Comparison of ENCODE assay signal across 16 mouse cellular contexts in the genomic region with DNA sequence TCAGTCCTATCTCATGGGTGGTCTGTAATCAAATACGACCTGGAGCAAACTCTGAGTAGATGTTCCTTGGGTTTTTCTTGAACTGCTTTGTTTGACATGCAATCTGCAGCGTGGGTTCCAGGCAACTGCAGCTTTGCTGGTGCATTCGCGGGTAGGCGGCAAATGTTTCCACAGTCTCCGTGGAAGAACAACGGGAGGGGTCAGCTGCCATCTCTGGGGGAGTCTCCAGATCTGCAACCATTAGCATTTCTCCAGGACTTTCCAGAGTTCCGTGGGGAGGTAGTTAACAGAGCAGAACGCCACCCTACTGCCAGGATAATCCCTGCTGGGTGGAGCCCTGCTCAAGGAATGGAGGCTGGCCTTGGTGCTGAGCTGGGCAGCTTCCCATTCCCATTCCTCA. TPM values are rescaled to one million over a fixed set of nuclear protein-coding genes. Genes with fewer than 3 reads are reported as not detected.
"Had no signal": no experiment of that assay in that cellular context is flagged by ENCODE, and none has a peak within 500 bp of the region (broad histone marks: within the 10 kb centered on the region; RNA-seq: fewer than 3 reads in every experiment).

No protein-coding gene starts in this region.

- H3K36me3 ChIP-seq: limb, embryonic 15.5 days; midbrain, embryonic 12.5 days; midbrain, embryonic 15.5 days; stomach, embryonic 15.5 days had no signal

- H3K9ac ChIP-seq: limb, embryonic 12.5 days; limb, embryonic 15.5 days; liver, embryonic 14.5 days; liver, postnatal 0 days; lung, embryonic 14.5 days; midbrain, embryonic 12.5 days; midbrain, embryonic 15.5 days; neural tube, embryonic 12.5 days; neural tube, embryonic 15.5 days; stomach, embryonic 15.5 days had no signal

- H3K4me3 ChIP-seq: limb, embryonic 12.5 days; limb, embryonic 15.5 days; midbrain, embryonic 12.5 days; midbrain, embryonic 15.5 days; neural tube, embryonic 12.5 days; neural tube, embryonic 15.5 days; stomach, embryonic 15.5 days had no signal

- H3K9me3 ChIP-seq: limb, embryonic 12.5 days; limb, embryonic 15.5 days; midbrain, embryonic 12.5 days; midbrain, embryonic 15.5 days; neural tube, embryonic 12.5 days; neural tube, embryonic 15.5 days; stomach, embryonic 15.5 days had no signal

- ATAC-seq: liver, postnatal 0 days; lung, postnatal 0 days had no signal

- H3K27me3 ChIP-seq: limb, embryonic 12.5 days; limb, embryonic 15.5 days; midbrain, embryonic 12.5 days; midbrain, embryonic 15.5 days; neural tube, embryonic 12.5 days; neural tube, embryonic 15.5 days; stomach, embryonic 15.5 days had no signal

- H3K27ac ChIP-seq: kidney, postnatal 0 days; limb, embryonic 12.5 days; limb, embryonic 15.5 days; liver, embryonic 14.5 days; macrophage; neural tube, embryonic 12.5 days; stomach, embryonic 15.5 days had no signal

- DNase-seq: thymus, adult 18-20 months had no signal

- H3K4me2 ChIP-seq: limb, embryonic 12.5 days; limb, embryonic 15.5 days; liver, embryonic 11.5 days; lung, embryonic 14.5 days; midbrain, embryonic 12.5 days; midbrain, embryonic 15.5 days; neural tube, embryonic 12.5 days; stomach, embryonic 15.5 days had no signal

- H3K4me1 ChIP-seq: stomach, embryonic 15.5 days had no signal

RNA-seq across cellular contexts. Expression of a gene that starts 23.3 kb away (rescaled TPM):
- total RNA-seq: megakaryocyte, adult 5-6 weeks had no signal
- polyA plus RNA-seq: macrophage had no signal
